Mouse (Mus musculus) liver, embryonic 14.5 days (tissue): ENCODE data around the gene Gtf3c5.

Source experiments
- CTCF ChIP-seq: IDR thresholded peaks from 2 replicates; pipeline ENCODE4 v1.5.1; 2016; ENCODE audit warnings: antibody characterized with exemption, low read depth, control low read depth
- EP300 ChIP-seq: IDR thresholded peaks from 2 replicates; pipeline ENCODE4 v1.6.1; 2016; ENCODE audit warnings: antibody characterized with exemption, low read depth

DNA sequence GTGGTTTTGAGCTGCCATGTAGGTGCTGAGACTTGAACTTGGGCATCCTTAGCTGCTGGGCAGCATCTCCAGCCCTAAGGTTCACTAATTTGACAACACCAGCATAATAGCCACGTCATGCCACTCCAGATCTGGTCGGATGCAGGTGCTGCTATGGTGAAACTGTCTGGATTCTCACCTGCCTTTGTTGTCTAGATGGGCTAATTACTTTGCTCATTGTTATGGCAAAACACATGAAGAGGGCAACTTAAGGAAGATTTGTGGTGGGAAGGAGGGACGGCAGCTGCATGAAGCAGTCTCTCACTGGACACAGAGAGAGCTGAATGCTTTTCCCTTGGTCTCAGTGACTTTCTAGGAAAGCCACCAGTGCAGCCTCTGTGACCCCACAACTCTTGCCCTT lies 42.5 kb upstream of the Gtf3c5 start:
- TF ChIP-seq CTCF = no peak
- no peak for TF ChIP-seq EP300
